ENCODE assay signal across 12 mouse cellular contexts in the genomic region with DNA sequence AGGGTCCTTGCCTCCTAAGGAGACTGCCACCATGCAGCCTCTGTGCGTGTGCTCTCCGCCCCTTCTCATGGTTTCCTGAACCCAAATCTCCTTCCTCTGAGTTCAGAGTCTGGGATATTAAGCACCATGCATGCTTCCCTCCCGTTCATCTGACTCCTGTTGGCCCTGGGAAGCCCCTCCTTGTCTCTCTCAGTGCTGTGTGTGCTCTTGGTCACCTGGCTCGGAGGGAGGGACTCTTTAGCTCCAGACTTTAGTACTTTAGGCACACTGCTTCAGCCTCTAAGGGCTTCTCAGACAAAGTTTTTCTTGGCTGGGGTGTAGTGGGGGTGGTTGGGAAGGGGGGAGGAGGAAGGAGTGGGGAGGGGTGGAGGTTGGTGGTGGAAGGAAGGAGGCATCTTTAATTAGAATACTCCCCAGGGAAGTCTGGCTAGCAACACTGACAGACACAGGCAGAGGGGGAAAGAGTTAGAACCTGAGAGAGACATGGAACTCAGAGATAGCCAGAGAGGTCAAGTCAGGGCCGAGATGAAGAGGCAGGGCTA. TPM values are rescaled to one million over a fixed set of nuclear protein-coding genes. Genes with fewer than 3 reads are reported as not detected.
DNase-seq lines count a peak whose midpoint lies in the region; ATAC-seq and TF ChIP-seq lines count a peak whose summit lies in the region.
"Had no signal": no experiment of that assay in that cellular context is flagged by ENCODE, and none has a peak within 500 bp of the region (broad histone marks: within the 10 kb centered on the region; RNA-seq: fewer than 3 reads in every experiment).

No protein-coding gene starts in this region.

- WGBS in kidney, adult 2 months, result 38% methylated on average over 5 of the region's 5 CpGs
- 7% methylated on average over 5 of the region's 5 CpGs for WGBS in bone marrow, adult 2 months
- 25% methylated on average over 5 of the region's 5 CpGs for WGBS in lung, embryonic 16.5 days

- no peaks in the 10 kb centered on the region for H3K27me3 ChIP-seq in kidney, adult 2 months (replicated peaks; ENCODE audit: control insufficient read depth, insufficient read depth, low read length)
- H3K27me3 ChIP-seq in C2C12 (ENCODE audit: control insufficient read depth, insufficient read depth, insufficient read length), result no peaks in the 10 kb centered on the region
- no peaks in the 10 kb centered on the region for H3K27me3 ChIP-seq in lung, embryonic 16.5 days (ENCODE audit: control insufficient read depth, insufficient read depth, low read depth, low read length)
- H3K27me3 ChIP-seq: hindbrain, embryonic 15.5 days had no signal

- no peaks in the 10 kb centered on the region for H3K79me3 ChIP-seq in C2C12 (ENCODE audit: low read depth)

- H3K9ac ChIP-seq in lung, embryonic 16.5 days (ENCODE audit: low read length), result peak overlapping the region; percentile 50
- H3K9ac ChIP-seq: hindbrain, embryonic 15.5 days had no signal

- H3K27ac ChIP-seq in kidney, adult 2 months (ENCODE audit: insufficient read depth, low read depth, low read length), result peak overlapping the region; percentile 8; the same call in 1 of the 2 replicates
- no peak overlapping the region for H3K27ac ChIP-seq in bone marrow, adult 2 months (ENCODE audit: control insufficient read depth, insufficient read depth, low read depth, low read length, poor library complexity)
- H3K27ac ChIP-seq in lung, embryonic 16.5 days (ENCODE audit: low read length), result peak overlapping the region; percentile 95
- H3K27ac ChIP-seq: hindbrain, embryonic 15.5 days; midbrain, embryonic 10.5 days had no signal

- peaks cover 13% of the 10 kb centered on the region for H3K4me1 ChIP-seq in kidney, adult 2 months (ENCODE audit: control insufficient read depth, insufficient read depth, low read length)
- H3K4me1 ChIP-seq in bone marrow, adult 2 months (ENCODE audit: control insufficient read depth, insufficient read depth, low read length), result peaks cover 3% of the 10 kb centered on the region; the same call in 1 of the 2 replicates
- H3K4me1 ChIP-seq in lung, embryonic 16.5 days (replicated peaks; ENCODE audit: control insufficient read depth, insufficient read depth, low read length), result peaks cover 38% of the 10 kb centered on the region

- no peaks in the 10 kb centered on the region for H3K36me3 ChIP-seq in kidney, adult 2 months (ENCODE audit: control insufficient read depth, insufficient read depth, low read length)
- no peaks in the 10 kb centered on the region for H3K36me3 ChIP-seq in C2C12 (ENCODE audit: control insufficient read depth, insufficient read depth)
- H3K36me3 ChIP-seq in lung, embryonic 16.5 days (ENCODE audit: control insufficient read depth, insufficient read depth, low read length), result no peaks in the 10 kb centered on the region
- H3K36me3 ChIP-seq: hindbrain, embryonic 15.5 days; midbrain, embryonic 10.5 days had no signal

- ATAC-seq in lung, embryonic 16.5 days (ENCODE audit: low read depth), result peak; percentile 72
- ATAC-seq: forebrain, embryonic 14.5 days had no signal

- H3K4me3 ChIP-seq in kidney, adult 2 months (ENCODE audit: insufficient read depth, low read depth, low read length), result no peak overlapping the region
- no peak overlapping the region for H3K4me3 ChIP-seq in C2C12 (ENCODE audit: insufficient read depth, poor library complexity, severe bottlenecking)
- peak overlapping the region; percentile 15 for H3K4me3 ChIP-seq in bone marrow, adult 2 months (replicated peaks; ENCODE audit: control insufficient read depth, low read depth, low read length)
- H3K4me3 ChIP-seq in lung, embryonic 16.5 days (ENCODE audit: low read length), result peak overlapping the region; percentile 3; the same call in 1 of the 2 replicates
- H3K4me3 ChIP-seq: hindbrain, embryonic 15.5 days; midbrain, embryonic 10.5 days had no signal

- TF ChIP-seq CTCF in kidney, adult 2 months (conservative IDR thresholded peaks at IDR 0.05; ENCODE audit: insufficient read depth, insufficient read length, low read depth, low read length), result no peak
- no peak for TF ChIP-seq CTCF in C2C12 (IDR thresholded peaks at IDR 0.05; ENCODE audit: control insufficient read depth, insufficient read depth, insufficient read length)
- TF ChIP-seq CTCF in bone marrow, adult 2 months (IDR thresholded peaks at IDR 0.05; ENCODE audit: control insufficient read depth, insufficient read depth, low read length), result no peak

- TF ChIP-seq POLR2A in kidney, adult 2 months (IDR thresholded peaks at IDR 0.05; ENCODE audit: low read depth, low read length), result no peak
- no peak for TF ChIP-seq POLR2A in bone marrow, adult 2 months (IDR thresholded peaks at IDR 0.05; ENCODE audit: borderline replicate concordance, control insufficient read depth, low read depth, low read length)

- H3K9me3 ChIP-seq in lung, embryonic 16.5 days (ENCODE audit: control insufficient read depth, low read length), result no peaks in the 10 kb centered on the region
- H3K9me3 ChIP-seq: hindbrain, embryonic 15.5 days; midbrain, embryonic 10.5 days had no signal

- peak; percentile 21 for DNase-seq in kidney, adult 2 months
- no peak for DNase-seq in kidney, adult 9 months
- DNase-seq in retina, postnatal 1 day, result no peak
- no peak for DNase-seq in cerebellum, postnatal 4 days (ENCODE audit: low spot score in 2 of 2)
- DNase-seq: adrenal gland, postnatal 25 days; cerebellum, adult 18-20 months had no signal

- peak overlapping the region; percentile 39 for H3K4me2 ChIP-seq in lung, embryonic 16.5 days (ENCODE audit: low read depth, low read length)
- H3K4me2 ChIP-seq: hindbrain, embryonic 15.5 days had no signal

- peak overlapping the region; percentile 34 for H3ac ChIP-seq in C2C12 (ENCODE audit: control insufficient read depth, insufficient read length, low read depth)

- H3K79me2 ChIP-seq in C2C12 (ENCODE audit: control insufficient read depth, insufficient read depth), result no peaks in the 10 kb centered on the region

TF ChIP-seq in C2C12, 6 proteins besides CTCF, POLR2A, EP300 and RAD21:
- TF ChIP-seq MAX (IDR thresholded peaks at IDR 0.05), result no peak
- no peak for TF ChIP-seq MYOG (IDR thresholded peaks at IDR 0.05; ENCODE audit: control insufficient read depth, extremely low read depth, insufficient read length)
- no peak for TF ChIP-seq FOSL1 (IDR thresholded peaks at IDR 0.05; ENCODE audit: insufficient read depth, low read length, poor library complexity, severe bottlenecking)
- no peak for TF ChIP-seq MYOD1 (IDR thresholded peaks at IDR 0.05; ENCODE audit: control insufficient read depth, insufficient read length, low read depth)
- TF ChIP-seq USF1 (IDR thresholded peaks at IDR 0.05; ENCODE audit: low read depth), result no peak
- no peak for TF ChIP-seq CEBPB (IDR thresholded peaks at IDR 0.05; ENCODE audit: low read depth)

RNA-seq across cellular contexts. Expression of gene Ptgs1, which starts 12.5 kb away (rescaled TPM):
- 25.6 and 28.2 TPM in 2 replicates for polyA plus RNA-seq in kidney, adult 2 months (2012; rRNA removed)
- 336 TPM for polyA plus RNA-seq in C2C12 (2012; fragmentation: generic; extraction: Trizol)
- polyA plus RNA-seq in bone marrow, adult 2 months (2011; ENCODE audit: insufficient read depth, insufficient read length, low replicate concordance, missing spikeins), result 33.4 and 88.0 TPM in 2 replicates
- polyA plus RNA-seq in lung, embryonic 16.5 days (2015; fragmentation: Nextera tagmentation; extraction: Ambion mirVana), result 76.1 and 83.5 TPM in 2 replicates

Comparison
In these comparisons a context has a peak if more than half of its experiments do, and no peak if none do; other contexts are left out.
1. H3K4me3 ChIP-seq: peak in bone marrow, adult 2 months (single experiment) and lung, embryonic 16.5 days (single experiment); none in kidney, adult 2 months (single experiment) and C2C12 (single experiment).